Mouse (Mus musculus): ENCODE results near the gene Hdac4.

Hdac4 gene

DNA sequence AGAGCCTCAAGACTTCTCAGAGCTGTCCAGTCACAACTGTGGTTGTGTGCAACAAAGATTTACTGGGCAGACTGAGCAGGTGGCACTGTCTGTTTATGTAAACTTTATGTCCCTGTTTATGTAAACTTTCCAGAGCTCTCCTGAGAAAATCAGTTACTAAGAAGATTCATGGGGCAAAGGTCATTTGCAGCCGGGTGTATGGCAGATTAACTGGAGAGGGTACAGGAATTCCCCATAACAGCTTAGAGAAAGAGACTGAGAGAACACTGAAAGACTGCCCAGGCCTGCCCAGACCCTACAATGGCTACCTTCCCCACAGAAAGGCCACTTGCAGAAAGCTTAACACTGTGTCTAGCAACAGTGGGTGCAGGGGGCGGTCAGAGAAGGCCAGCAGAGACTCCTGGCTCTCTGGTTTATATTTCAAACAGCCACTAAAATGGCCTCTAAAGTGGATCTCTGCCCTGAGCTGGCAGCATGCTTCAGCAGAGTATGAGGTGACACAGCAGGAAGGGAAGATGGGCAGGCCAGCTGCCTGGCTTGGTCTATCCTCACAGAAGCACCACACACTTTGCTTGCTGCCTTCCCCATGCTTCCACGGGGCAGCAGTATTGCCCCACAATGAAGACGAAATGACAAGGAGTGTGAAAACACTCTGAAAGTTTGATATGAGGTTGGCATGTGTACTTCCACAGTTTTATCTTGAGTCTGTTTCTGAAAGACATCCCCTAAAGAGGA, 179.4 kb downstream of the Hdac4 start:
- DNase-seq = no peak

GRCm38 (mm10) chr1:92015252-92015651, 180.2 kb downstream of the Hdac4 start:
- no peak for DNase-seq

- DNase-seq = no peak
Observed at GRCm38 (mm10) chr1:92014496-92014895, 181.0 kb downstream of the Hdac4 start.

GRCm38 (mm10) chr1:92006666-92007065, 188.8 kb downstream of the Hdac4 start:
- DNase-seq = no peak

DNA sequence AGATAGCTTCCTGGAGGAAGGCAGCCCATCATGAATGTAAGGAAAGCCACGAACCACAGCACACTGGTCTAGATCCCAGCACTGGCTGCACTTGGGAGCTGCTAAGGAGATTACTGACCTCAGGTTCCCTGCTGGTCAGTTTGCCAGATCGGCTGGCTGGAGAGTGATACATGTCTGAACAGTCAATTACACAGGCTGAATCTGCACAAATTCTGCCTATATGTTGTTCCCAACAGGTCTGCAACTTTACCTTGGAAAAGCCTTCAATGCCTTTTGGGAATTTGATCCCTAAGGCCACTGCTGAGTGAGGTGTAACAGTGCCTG, 189.9 kb downstream of the Hdac4 start:
- no peak for DNase-seq

- peak; percentile 35 to 58 for DNase-seq
Observed at GRCm38 (mm10) chr1:92004906-92005616, 190.4 kb downstream of the Hdac4 start.

GRCm38 (mm10) chr1:92004122-92004521, 191.4 kb downstream of the Hdac4 start:
- no peak for DNase-seq

DNA sequence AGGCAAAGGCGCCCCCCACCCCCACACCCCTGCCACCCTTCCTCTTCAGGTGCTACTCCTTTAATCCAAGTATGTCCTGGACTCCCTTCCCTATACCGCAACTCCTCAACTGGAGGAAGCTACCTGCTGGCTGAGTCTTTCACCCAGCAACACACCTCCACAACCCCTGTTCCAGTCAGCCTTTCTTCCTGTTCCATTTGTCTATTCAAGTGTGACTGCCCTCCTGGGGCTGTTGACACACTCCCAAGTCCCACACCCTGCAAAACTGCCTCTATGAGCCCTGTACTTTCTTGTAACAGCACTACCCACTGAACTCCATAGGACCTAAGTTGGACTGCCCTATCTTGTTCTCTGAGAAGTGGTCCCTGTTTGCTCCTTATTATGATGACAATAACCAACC, 195.3 kb downstream of the Hdac4 start:
- no peak for DNase-seq

- DNase-seq = no peak
Observed at GRCm38 (mm10) chr1:91993658-91994165, 201.8 kb downstream of the Hdac4 start.

GRCm38 (mm10) chr1:91992652-91993051, 202.8 kb downstream of the Hdac4 start:
- no peak for DNase-seq

DNA sequence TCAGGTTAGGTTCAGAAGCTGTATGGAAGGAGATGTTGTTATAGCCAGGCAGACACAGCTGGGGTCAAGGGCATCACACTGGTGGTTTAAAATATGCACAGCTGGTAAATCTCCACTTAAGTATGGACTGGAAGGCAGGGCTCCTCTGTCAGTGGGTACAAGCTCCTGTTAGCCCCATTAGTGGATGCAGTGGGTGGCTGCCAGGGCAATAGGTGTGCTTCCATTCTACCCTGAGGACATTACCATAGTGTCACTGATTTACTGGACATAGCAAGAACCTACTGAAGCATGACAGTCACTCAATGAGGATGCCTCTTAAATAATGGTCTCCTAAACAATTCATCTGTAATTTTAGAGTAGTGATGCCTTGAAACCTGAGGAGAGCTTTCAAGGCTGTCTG, 203.9 kb downstream of the Hdac4 start:
- DNase-seq = no peak

DNA sequence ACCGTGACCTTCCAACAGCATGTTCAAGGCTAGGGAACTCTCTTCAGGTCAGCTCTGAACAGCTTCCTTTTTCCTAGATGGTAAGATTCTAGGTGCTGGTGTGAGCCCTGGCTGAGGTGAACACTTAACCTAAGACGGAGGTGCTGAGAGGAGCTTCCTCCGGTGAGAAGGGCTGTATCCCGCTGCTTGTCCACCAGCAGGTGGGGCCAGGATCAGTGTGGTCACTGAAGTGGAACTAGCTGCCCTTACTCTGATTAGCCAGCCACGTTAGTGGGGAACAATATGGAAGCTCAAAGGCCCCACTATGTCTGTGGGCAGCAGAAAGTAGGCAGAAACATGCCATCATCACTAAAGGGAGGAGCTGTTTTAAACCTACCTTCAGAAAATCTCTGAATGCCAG, 204.6 kb downstream of the Hdac4 start:
- no peak for DNase-seq

GRCm38 (mm10) chr1:91988866-91989265, 206.6 kb downstream of the Hdac4 start:
- DNase-seq = no peak

GRCm38 (mm10) chr1:91987431-91987830, 208.1 kb downstream of the Hdac4 start:
- no peak for DNase-seq

DNA sequence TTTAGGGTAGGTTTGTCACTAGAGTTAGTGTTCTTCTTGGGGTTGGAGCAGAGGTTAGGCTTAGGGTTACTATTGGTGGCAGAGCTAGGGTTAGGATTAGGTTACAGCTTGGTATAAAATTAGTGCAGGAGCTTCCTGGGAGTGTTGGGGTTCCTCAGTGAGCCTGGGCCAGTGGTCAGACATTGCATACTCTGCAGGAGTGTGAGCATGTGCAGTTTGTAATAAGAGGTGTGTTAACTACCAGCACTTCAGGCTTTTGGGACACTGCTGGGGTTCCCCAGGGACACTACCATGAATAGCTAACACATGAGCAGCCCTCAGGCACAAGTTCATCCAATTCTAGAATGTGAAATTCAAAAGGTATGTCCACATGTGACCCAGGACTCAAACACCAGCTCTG, 209.7 kb downstream of the Hdac4 start:
- no peak for DNase-seq

GRCm38 (mm10) chr1:91984507-91984906, 211.0 kb downstream of the Hdac4 start:
- DNase-seq = peak; percentile 33 to 45

- DNase-seq = no peak
Observed at GRCm38 (mm10) chr1:91981381-91981780, 214.1 kb downstream of the Hdac4 start.

GRCm38 (mm10) chr1:91978443-91978842, 217.1 kb downstream of the Hdac4 start:
- DNase-seq = no peak

GRCm38 (mm10) chr1:91968710-91969379, 226.7 kb downstream of the Hdac4 start:
- DNase-seq = peak; percentile 38 to 41

GRCm38 (mm10) chr1:91967041-91967440, 228.5 kb downstream of the Hdac4 start:
- DNase-seq = peak; percentile 26 to 35

DNA sequence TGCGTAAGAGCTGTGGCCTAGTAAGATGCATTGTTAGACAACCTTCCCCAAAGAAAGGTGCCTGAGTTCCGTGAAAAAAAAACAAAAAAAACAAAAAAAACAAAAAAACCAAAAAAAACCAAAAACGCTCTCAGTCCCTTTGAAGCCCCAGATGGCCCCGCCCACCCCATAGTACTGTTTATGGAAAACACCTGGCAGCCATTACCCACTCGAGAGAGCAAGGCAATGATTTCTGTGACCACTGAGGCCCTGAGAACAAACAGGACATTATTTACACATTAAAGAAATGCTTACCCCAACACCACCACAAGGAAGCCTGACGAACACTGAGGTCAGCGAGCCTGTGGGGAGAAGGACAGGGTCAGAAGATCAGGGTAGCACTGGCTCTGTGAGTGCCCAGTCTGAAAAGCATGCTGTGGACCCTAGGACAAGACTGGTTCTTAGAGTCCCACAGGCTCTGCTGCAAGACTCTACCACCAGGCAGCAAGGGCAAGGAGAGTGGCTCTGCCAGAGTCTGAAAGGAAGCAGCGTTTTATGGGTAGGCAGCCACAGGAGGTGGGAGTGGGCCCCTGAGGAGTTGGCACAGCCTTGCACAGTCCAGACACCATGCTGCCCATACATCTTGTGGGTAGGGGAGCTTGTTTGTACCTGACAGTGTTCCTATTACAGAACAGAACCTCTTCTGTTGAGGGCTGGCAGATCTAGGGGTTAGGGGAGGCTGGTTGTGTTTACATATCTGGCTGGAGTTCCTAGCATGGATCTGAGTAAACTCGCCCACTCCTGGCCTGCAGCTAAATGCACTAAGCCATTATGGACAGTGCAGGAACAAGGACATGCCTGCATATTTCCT, 230.8 kb downstream of the Hdac4 start:
- peak in 1 of 2 experiments; percentile 14 for DNase-seq

- peak; percentile 48 for DNase-seq
Observed at GRCm38 (mm10) chr1:91962256-91962655, 233.2 kb downstream of the Hdac4 start.

GRCm38 (mm10) chr1:91961231-91961630, 234.3 kb downstream of the Hdac4 start:
- no peak for DNase-seq
